Mouse (Mus musculus): ENCODE data around the gene Cage1.
A peak's percentile ranks its signal among the peaks of the same experiment; 100 is the strongest.

Gene Cage1

DNA sequence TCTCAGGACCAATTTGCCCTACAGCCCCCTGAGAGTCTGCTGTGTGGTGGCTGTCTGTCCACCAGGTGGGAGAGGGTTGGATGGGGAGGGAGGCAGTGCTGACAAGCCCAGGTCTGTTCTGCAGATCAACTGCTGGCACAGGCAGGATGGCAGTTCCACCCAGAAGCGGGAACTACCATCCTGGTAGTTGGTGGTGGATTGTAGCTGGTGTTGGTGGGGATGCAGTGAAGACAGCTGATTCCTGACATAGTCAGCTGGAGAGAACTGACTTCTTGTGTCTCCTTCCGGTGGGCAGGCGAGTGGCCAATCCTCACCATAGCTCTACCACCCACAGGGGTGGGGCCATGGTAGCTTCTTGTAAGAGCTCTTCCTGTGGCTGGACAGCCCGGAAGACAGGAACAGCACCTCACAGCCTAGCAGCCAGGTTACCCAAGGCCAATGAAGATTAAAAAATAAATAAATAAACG is 26.4 kb downstream of the Cage1 start:
- ATAC-seq (ENCODE audit: low TSS enrichment), result no peak

- no peak for ATAC-seq (ENCODE audit: low TSS enrichment)
Measured at GRCm38 (mm10) chr13:38009721-38010408, 27.0 kb downstream of the Cage1 start.

GRCm38 (mm10) chr13:38007972-38008371 is 28.9 kb downstream of the Cage1 start:
- ATAC-seq (ENCODE audit: low TSS enrichment), result no peak

DNA sequence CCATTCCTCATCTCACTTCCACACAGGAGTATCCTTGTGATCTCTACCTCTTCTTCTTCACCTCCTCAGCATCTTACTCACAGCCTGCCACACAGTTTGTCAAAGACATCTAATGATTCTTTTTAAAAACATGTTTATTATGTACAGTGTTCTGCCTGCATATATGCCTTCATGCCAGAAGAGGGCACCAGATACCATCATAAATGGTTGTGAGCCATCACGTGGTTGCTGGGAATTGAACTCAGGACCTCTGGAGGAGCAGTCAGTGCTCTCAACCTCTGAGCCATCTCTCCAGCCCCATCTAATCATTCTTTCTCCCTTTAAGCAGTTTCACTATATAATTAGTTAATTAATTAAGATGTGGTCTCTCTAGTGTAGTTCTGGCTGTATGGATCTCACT is 34.4 kb downstream of the Cage1 start:
- no peak for ATAC-seq (ENCODE audit: low TSS enrichment)

DNA sequence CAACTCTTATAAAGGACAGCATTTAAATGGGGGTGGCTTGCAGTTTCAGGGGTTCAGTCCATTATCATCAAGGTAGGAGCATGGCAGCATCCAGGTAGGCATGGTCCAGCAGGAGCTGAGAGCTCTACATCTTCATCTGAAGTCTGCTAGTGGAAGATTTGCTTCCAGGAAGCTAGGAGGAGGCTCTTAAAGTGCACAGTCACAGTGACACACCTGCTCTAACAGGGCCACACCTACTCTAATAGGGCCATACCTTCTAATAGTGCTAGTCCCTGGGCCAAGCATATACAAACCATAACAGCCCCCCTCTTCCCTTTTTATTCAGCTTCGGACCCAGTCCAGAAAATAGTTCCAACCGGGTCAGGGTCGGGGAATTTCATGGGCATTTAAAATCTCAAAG is 37.2 kb downstream of the Cage1 start:
- no peak for ATAC-seq (ENCODE audit: low TSS enrichment)

DNA sequence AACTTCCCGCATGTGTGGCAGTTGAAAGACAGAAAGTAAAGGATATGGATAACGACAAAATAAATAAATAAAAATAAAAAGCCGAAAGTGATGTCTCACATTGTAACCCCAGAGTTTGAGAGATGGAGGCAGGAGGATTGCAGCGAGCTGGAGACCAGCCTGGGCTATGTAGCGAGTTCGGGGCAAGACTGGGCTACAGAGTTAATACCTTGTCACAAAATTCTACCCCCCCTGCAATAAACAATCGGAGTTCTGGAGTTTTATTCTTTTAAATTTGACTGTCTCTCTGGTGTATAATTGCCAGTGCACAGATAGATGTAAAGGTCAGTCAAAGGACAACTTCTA is 42.5 kb downstream of the Cage1 start:
- no peak; the same call in none of the 2 replicates for ATAC-seq (ENCODE audit: low TSS enrichment)

DNA sequence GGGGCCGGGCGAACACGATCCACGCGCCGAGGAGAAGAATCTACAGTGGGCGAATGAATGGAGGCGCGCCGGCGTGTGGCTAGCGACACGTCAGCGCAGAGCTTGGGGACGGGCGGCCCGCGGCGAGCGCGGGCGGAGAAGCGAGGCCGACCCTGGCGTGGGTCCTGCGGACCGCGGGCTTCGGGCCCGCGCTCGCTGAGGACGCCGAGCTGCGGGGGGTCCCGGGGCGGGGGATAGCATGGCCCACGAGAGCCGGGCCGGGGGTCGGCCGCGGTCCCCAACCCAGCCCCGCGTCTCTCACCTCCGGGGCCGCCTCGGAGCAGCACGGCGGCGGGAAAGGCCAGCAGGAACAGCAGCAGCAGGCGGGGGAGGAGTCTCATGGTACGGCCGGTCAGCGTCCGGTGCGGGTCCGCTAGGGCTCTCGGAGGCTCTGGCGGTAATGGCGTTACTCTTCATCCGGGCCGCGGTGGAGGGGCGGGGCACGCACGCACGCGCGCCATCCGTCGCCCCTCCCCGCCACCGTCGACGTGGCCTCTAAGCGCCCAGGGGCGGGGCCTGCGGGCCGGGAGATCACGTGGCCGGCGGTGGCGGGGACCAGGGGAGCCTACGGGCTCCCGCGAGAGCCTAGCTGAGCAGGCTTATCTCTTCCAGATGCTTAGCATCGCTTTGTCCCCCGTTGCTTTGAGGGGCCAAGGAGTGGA is 43.0 kb downstream of the Cage1 start, which contains the start of gene Ssr1:
TSS of gene Ssr1 (minus strand) at position 514 of the 701 bp plus-strand sequence.
- ATAC-seq (ENCODE audit: low TSS enrichment), result peak; percentile 98

- no peak for ATAC-seq (ENCODE audit: low TSS enrichment)
Measured at GRCm38 (mm10) chr13:37993376-37993703, 43.5 kb downstream of the Cage1 start.

GRCm38 (mm10) chr13:37992638-37993371 is 44.1 kb downstream of the Cage1 start:
- ATAC-seq (ENCODE audit: low TSS enrichment), result no peak

DNA sequence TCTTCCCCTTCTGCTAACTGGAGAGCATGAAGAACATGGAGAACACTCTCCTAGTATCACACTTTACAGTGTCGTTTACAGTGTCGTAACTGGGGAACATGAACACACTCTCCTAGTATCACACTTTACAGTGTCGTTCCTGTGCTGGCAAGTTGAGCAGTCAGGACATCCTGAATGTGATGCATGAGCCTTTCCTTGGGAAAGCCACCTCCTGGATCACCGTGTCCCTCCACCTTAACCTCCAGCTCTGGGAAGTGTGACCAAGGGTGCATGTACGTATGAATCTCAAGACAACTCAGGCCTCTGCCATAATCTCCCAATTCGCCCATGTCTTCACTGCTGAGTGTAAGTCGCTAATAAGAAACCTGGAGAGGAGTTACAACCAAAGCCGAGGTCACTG is 47.2 kb downstream of the Cage1 start:
- no peak for ATAC-seq (ENCODE audit: low TSS enrichment)

- no peak for ATAC-seq (ENCODE audit: low TSS enrichment)
Measured at GRCm38 (mm10) chr13:37986166-37986565, 50.7 kb downstream of the Cage1 start.

GRCm38 (mm10) chr13:37981063-37981462 is 55.8 kb downstream of the Cage1 start:
- no peak for ATAC-seq (ENCODE audit: low TSS enrichment)

- ATAC-seq (ENCODE audit: low TSS enrichment), result no peak
Measured at GRCm38 (mm10) chr13:37980346-37980745, 56.5 kb downstream of the Cage1 start.

DNA sequence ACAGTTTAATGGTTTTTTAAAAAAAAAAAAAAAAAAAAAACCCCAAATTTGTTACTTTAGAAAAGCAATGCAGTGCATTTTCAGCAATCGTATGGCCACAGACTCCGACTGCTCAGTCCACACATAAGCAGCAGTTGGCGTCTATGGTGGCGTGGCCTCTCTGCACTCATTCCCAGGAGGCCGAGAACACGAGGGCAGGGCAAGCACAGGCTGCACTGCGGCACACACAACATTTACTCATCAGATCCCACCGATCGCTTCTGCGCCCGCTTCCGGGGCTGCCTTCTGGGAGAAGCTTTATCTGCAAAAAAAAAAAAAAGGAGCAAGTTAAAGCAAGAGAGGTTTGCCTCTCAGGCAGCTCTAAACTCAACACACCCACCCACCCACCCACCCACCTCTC is 57.4 kb downstream of the Cage1 start:
- no peak for ATAC-seq (ENCODE audit: low TSS enrichment)

- no peak for ATAC-seq (ENCODE audit: low TSS enrichment)
Measured at GRCm38 (mm10) chr13:37974731-37975130, 62.1 kb downstream of the Cage1 start.

GRCm38 (mm10) chr13:37974036-37974435 is 62.8 kb downstream of the Cage1 start:
- ATAC-seq (ENCODE audit: low TSS enrichment), result peak; percentile 75

- 0 out of 2 replicates have a peak, but pooled peaks have one; percentile 21 for ATAC-seq (ENCODE audit: low TSS enrichment)
Measured at GRCm38 (mm10) chr13:37970887-37971530, 65.9 kb downstream of the Cage1 start.

- no peak for ATAC-seq (ENCODE audit: low TSS enrichment)
Measured at GRCm38 (mm10) chr13:37969988-37970387, 66.9 kb downstream of the Cage1 start.

- peak; percentile 67 for ATAC-seq (ENCODE audit: low TSS enrichment)
Measured at GRCm38 (mm10) chr13:37969337-37969736, 67.5 kb downstream of the Cage1 start.

DNA sequence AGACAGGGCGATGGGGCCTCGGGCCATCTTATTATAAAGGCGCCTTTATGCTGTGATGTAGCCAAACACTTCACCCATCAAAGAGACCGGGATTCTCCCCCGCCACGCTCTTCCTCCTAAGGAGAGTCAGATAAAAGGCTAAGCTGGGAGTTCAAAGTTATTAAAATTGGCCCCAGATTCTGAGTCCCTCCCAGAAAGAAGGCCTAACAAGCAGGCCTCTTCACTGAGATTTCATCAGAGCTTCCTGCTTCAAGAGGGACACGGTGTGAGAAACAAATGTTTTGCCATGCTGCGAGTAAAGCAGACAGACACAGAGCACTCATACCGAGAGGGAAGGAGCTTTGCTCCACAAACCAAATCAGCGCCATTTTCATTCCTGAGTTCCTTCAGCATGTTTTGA is 69.3 kb downstream of the Cage1 start:
- no peak for ATAC-seq (ENCODE audit: low TSS enrichment)

DNA sequence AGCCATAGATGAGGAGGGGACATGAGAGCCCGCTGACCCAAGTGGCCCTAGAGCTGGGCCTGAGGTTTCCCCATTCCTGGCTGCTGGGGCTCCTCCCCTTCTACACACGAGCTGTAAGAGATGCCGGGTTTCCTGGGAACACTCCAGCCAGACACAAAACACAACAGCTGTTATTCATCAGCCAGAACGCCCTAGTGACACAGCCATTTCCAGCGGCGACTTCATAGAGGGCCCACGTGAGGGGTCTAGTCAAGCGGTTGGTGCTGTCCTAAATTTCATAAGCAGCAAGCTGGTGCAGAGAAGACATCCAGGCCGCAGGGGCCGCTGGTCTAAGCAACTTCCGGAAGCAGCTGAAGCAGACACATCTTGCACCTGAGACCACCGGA is 69.8 kb downstream of the Cage1 start:
- no peak for ATAC-seq (ENCODE audit: low TSS enrichment)

Data from frontal cortex, adult (tissue).